Mouse (Mus musculus) intestine, embryonic 15.5 days (tissue): ENCODE results near the gene 4930550C14Rik. TPM values are rescaled to one million over a fixed set of nuclear protein-coding genes. Genes with fewer than 3 reads are reported as not detected.

Experiments used
- ATAC-seq: fragments of 200-750 bp; cut with Nextera tagmentation; 2 replicates; pipeline ENCODE4 v1.8.0; 2017; ENCODE audit warnings: moderate TSS enrichment, moderate library complexity
- H3K27ac ChIP-seq: fragments of 300-500 bp; sonication (generic); 2 replicates; pipeline ENCODE4 v1.5.1; 2015; ENCODE audit warnings: mild to moderate bottlenecking, inconsistent platforms
- H3K27me3 ChIP-seq: fragments of 300-500 bp; sonication (generic); replicated peaks from 2 replicates; pipeline ENCODE4 v1.6.1; 2015; ENCODE audit warnings: inconsistent platforms
- H3K36me3 ChIP-seq: fragments of 300-500 bp; sonication (generic); 2 replicates; pipeline ENCODE4 v1.6.1; 2015; ENCODE audit warnings: inconsistent platforms
- H3K4me1 ChIP-seq: fragments of 300-500 bp; sonication (generic); replicated peaks from 2 replicates; pipeline ENCODE4 v1.6.1; 2015; ENCODE audit warnings: inconsistent platforms
- H3K4me2 ChIP-seq: fragments of 300-500 bp; sonication (generic); replicated peaks from 2 replicates; pipeline ENCODE4 v1.6.1; 2015; ENCODE audit warnings: mild to moderate bottlenecking, inconsistent platforms
- H3K4me3 ChIP-seq: fragments of 300-500 bp; sonication (generic); replicated peaks from 2 replicates; pipeline ENCODE4 v1.5.1; 2015; ENCODE audit warnings: inconsistent platforms
- H3K9ac ChIP-seq: fragments of 300-500 bp; sonication (generic); 2 replicates; pipeline ENCODE4 v1.6.1; 2015; ENCODE audit warnings: inconsistent platforms
- H3K9me3 ChIP-seq: fragments of 300-500 bp; sonication (generic); 2 replicates; pipeline ENCODE4 v1.6.1; 2016; ENCODE audit warnings: inconsistent platforms
- WGBS: fragments of 180-500 bp; shearing (Covaris S2); methylation state at CpG from one replicate; pipeline ENCODE4 v1.1.7; 2015; 5-methylcytosine and 5-hydroxymethylcytosine counted together
- polyA plus RNA-seq: library from polyadenylated mRNA; unstranded; fragments of >200 nt; fragmentation: Nextera tagmentation; extraction: Ambion mirVana; gene quantifications from 2 replicates; pipeline ENCODE4 v1.2.1, GENCODE M21; 2015

The 4930550C14Rik gene
- polyA plus RNA-seq, 1 experiment from 2014 or later, result 0.87 TPM

DNA sequence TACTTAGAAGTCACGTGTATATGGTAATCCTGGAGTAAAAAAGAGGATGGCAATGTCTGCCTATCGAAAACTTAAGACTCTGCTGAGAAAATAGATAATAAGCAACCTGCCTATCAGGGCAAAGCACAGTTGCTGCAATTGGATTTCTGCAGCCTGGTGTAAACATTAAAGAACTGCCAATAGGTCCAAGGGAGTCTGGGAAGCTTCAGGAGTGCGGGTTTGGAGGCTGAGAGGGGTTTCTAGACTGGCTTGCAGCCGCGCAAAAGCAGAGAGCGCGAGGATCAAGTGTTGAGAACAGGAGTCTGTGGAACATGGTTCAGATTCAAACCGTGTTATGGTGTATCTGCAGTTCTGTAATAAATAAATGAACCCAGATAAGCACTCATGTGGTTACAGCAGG, 17.3 kb upstream of the 4930550C14Rik start:
- H3K27me3 ChIP-seq, result no peaks in the 10 kb centered on the region
- H3K4me3 ChIP-seq, result peak overlapping the region; percentile 65
- H3K27ac ChIP-seq, result peak overlapping the region; percentile 99
- H3K4me1 ChIP-seq, result peaks cover 4% of the 10 kb centered on the region; the same call in 1 of the 2 replicates
- H3K36me3 ChIP-seq, result no peaks in the 10 kb centered on the region
- WGBS, result 5% methylated on average over 8 of the region's 8 CpGs
- ATAC-seq, result peak; percentile 30
- peak overlapping the region; percentile 75 for H3K4me2 ChIP-seq
- H3K9ac ChIP-seq, result peak overlapping the region; percentile 88
- no peaks in the 10 kb centered on the region for H3K9me3 ChIP-seq

DNA sequence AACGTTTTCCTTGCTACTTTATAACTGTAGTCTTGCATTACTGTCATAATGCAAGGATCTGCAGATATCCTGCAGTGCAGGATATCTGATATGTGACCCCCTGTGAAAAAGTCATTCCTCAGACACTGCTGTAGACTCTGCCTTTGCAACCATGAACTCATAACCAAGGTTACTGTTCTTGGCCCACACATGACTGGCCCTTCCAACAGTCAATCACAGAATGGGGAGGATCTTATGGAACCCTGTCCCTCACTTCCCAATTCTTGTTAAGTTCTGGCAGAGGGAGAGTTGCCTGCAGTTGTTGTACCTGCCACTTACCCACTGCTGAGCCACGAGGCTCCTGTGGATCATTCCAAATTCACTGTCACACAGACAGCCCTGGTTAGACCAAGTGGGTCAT, 14.7 kb upstream of the 4930550C14Rik start:
- Histone ChIP-seq H3K4me1 (peaks cover 4% of the 10 kb centered on the region; the same call in 1 of the 2 replicates), H3K9me3 (no peaks in the 10 kb centered on the region), H3K27me3 (no peaks in the 10 kb centered on the region), H3K4me2 (no peak overlapping the region), H3K9ac (no peak overlapping the region), H3K4me3 (no peak overlapping the region), H3K27ac (no peak overlapping the region), H3K36me3 (no peaks in the 10 kb centered on the region)
- no peak for ATAC-seq
- 74% methylated on average over 2 of the region's 2 CpGs for WGBS

DNA sequence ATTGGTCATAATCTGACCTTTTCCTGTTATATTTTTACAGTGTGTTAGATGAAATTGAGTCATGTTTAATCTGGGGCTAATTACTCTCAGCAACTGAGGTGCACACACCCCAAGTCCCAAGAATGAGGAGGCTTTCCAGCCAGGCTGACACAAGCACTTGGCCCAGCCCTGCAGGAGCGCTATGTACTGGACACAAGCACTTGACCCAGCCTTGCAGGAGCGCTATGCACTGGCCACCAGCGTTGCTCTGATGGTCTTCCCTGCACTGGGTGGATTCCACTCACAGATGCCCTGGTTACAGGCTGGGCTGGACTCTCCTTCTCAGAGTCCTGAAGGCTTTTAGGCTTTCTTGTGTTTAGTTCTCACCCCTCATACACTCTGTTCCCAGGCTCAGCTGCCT, 13.0 kb upstream of the 4930550C14Rik start:
- H3K27ac ChIP-seq, result no peak overlapping the region
- 81% methylated on average over 3 of the region's 3 CpGs for WGBS
- no peak for ATAC-seq

DNA sequence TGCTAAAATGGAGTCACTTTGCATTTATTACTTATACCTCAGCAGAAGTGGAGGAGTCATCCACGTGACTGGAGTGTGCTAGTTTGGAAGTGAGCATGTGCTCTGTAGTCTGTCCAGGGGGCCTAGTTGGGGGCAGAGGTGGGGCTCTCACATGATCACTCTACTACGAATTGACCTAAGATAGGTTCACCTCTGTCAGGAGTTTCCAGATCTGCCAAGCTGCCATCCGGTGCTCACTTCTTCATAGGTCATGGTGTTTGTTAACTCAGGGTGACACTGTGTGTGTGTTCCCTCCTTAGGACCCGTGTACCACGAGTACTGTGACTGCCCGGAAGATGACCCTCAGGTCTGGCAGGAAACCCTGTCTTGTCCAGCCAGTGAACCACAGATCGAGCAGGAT, 12.0 kb upstream of the 4930550C14Rik start:
- WGBS, result 78% methylated on average over 7 of the region's 7 CpGs

More for the DNA sequence above, 13.0 kb upstream of the 4930550C14Rik start:
- no peaks in the 10 kb centered on the region for H3K36me3 ChIP-seq
- no peaks in the 10 kb centered on the region for H3K27me3 ChIP-seq
- no peak overlapping the region for H3K4me3 ChIP-seq
- H3K9me3 ChIP-seq, result no peaks in the 10 kb centered on the region
- no peak overlapping the region for H3K4me2 ChIP-seq
- no peak overlapping the region for H3K9ac ChIP-seq
- no peaks in the 10 kb centered on the region for H3K4me1 ChIP-seq

DNA sequence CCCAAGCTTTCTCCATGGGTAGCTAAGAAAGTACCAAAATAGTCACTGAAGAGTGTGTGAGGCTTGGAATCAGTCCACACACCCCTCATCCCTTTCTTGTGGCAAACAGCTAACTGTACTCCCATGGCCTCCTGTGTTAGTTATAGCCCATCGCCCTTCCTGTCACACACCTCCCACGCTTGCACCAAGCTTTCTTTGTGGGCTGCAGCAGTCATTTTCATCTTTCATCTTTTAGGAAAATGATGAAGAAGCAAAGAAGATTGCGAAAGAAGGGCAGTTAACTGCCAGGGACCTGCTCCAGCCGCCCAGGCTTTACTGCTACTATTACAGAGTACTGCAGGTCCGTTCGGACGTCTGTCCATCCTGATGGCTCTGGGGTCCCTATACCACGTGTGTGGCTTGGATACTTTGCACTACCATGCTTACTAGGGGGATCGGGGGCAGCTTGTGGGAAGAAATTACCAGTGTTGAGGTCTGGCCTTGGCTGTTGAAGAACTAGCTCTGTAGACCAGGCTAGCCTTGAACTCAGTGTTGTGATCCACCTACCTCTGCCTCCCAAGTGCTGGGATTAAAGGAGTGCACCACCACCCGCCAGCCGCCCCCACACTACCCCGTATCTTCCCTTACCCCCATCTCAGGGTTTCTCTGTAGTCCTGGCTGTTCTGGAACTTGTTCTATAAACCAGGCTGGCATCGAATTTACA, 4.3 kb upstream of the 4930550C14Rik start:
- no peaks in the 10 kb centered on the region for H3K27me3 ChIP-seq
- no peaks in the 10 kb centered on the region for H3K36me3 ChIP-seq
- H3K27ac ChIP-seq, result no peak overlapping the region
- WGBS, result 78% methylated on average over 13 of the region's 13 CpGs
- H3K4me2 ChIP-seq, result no peak overlapping the region
- no peak overlapping the region for H3K9ac ChIP-seq
- H3K4me1 ChIP-seq, result peaks cover 9% of the 10 kb centered on the region; the same call in 1 of the 2 replicates
- ATAC-seq, result peak; percentile 34; the same call in 1 of the 2 replicates
- no peak overlapping the region for H3K4me3 ChIP-seq
- H3K9me3 ChIP-seq, result no peaks in the 10 kb centered on the region

More for the DNA sequence above, 12.0 kb upstream of the 4930550C14Rik start:
- Histone ChIP-seq H3K36me3 (no peaks in the 10 kb centered on the region), H3K4me2 (no peak overlapping the region), H3K4me3 (no peak overlapping the region), H3K9ac (no peak overlapping the region), H3K9me3 (no peaks in the 10 kb centered on the region), H3K4me1 (no peaks in the 10 kb centered on the region), H3K27ac (no peak overlapping the region), H3K27me3 (no peaks in the 10 kb centered on the region)
- no peak for ATAC-seq

DNA sequence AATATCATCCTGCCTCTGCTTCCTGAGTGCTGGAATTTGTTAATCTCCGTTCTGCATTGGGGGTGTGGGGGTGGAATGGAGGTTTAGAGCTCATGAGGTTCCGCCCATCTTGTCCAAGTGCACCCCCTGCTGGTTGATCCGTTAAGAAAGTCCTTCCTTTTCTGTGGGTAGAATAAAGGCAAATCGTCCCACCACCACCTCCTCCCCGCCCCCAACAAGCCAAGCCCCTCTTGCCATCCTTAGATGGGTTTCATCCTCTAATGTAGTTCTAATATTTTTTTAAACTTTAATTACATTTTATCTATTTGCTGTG, 3.8 kb upstream of the 4930550C14Rik start:
- no peak overlapping the region for H3K9ac ChIP-seq
- H3K36me3 ChIP-seq, result no peaks in the 10 kb centered on the region
- no peak overlapping the region for H3K27ac ChIP-seq
- no peaks in the 10 kb centered on the region for H3K9me3 ChIP-seq
- H3K4me1 ChIP-seq, result peaks cover 9% of the 10 kb centered on the region; the same call in 1 of the 2 replicates
- no peak for ATAC-seq
- 12% methylated on average over 5 of the region's 5 CpGs for WGBS
- no peak overlapping the region for H3K4me2 ChIP-seq
- no peak overlapping the region for H3K4me3 ChIP-seq
- H3K27me3 ChIP-seq, result no peaks in the 10 kb centered on the region

DNA sequence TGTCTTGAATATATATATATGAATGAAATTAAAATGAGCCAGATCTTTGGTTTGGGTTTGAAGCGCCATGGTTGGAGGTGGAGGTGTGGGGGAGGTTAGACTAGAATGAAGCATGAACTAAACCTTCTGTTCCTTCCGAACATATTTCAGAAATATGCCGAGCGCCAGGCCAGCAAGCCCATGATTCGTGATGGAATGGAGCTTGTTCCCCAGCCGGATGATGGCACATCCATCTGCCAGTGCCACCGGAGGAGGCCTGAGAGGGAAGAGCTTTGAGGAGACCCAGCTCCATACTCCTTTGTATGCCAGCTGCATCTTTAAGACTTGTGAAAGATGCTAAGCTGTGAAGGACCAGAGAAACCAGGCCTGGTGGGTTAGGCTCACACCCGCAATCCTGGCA, 2.6 kb upstream of the 4930550C14Rik start:
- Histone ChIP-seq H3K9ac (no peak overlapping the region), H3K4me2 (no peak overlapping the region), H3K9me3 (no peaks in the 10 kb centered on the region), H3K27me3 (no peaks in the 10 kb centered on the region), H3K27ac (no peak overlapping the region), H3K4me3 (no peak overlapping the region), H3K4me1 (peaks cover 9% of the 10 kb centered on the region; the same call in 1 of the 2 replicates), H3K36me3 (no peaks in the 10 kb centered on the region)
- ATAC-seq, result no peak
- WGBS, result 96% methylated on average over 8 of the region's 8 CpGs

DNA sequence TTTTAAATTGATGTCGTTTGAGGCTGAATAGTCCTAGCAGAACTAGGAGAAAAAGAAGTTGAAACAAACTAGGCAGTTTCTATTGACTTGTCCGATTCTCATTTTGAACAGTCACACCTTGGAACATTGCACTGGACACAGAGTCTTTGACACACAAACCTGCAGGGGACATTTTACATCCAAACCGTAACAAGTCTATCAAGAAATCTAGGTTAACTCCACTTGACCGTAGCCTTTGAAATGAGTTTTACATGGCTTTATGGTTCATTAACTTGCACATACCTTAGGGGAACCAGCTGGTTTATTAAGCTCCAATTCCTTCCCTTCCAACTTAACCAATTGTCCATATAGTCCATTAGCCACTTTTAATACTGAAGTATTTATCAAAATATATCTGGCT, 1.4 kb upstream of the 4930550C14Rik start:
- WGBS, result 97% methylated on average over 4 of the region's 4 CpGs

DNA sequence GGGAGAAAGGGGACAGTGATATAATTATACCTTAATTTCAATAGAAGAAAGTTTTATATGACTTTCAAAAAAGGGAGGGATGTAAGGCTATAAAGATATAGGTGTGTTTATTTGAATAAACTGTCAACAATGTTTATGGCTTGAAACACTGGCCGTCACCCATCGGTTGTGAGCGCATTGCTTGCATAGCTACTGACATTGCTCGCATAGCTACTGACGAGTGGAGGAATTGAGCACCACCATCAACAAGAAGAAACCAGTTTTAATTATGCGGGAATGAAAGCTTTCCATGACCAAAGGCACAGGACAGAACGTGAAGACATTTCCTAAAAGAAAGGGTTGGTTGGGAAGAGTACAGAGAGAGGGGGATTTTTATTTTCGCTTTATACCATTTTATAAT, 979 bp upstream of the 4930550C14Rik start:
- no peaks in the 10 kb centered on the region for H3K9me3 ChIP-seq
- WGBS, result 80% methylated on average over 8 of the region's 8 CpGs
- no peaks in the 10 kb centered on the region for H3K27me3 ChIP-seq
- H3K9ac ChIP-seq, result no peak overlapping the region
- no peak overlapping the region for H3K4me3 ChIP-seq
- no peaks in the 10 kb centered on the region for H3K36me3 ChIP-seq
- H3K27ac ChIP-seq, result no peak overlapping the region
- no peak for ATAC-seq
- peaks cover 10% of the 10 kb centered on the region; the same call in 1 of the 2 replicates for H3K4me1 ChIP-seq
- no peak overlapping the region for H3K4me2 ChIP-seq

More for the DNA sequence above, 1.4 kb upstream of the 4930550C14Rik start:
- no peaks in the 10 kb centered on the region for H3K9me3 ChIP-seq
- H3K4me1 ChIP-seq, result peaks cover 10% of the 10 kb centered on the region; the same call in 1 of the 2 replicates
- H3K27me3 ChIP-seq, result no peaks in the 10 kb centered on the region
- H3K4me3 ChIP-seq, result no peak overlapping the region
- no peak overlapping the region for H3K27ac ChIP-seq
- no peak overlapping the region for H3K9ac ChIP-seq
- H3K36me3 ChIP-seq, result no peaks in the 10 kb centered on the region
- no peak overlapping the region for H3K4me2 ChIP-seq
- no peak for ATAC-seq

DNA sequence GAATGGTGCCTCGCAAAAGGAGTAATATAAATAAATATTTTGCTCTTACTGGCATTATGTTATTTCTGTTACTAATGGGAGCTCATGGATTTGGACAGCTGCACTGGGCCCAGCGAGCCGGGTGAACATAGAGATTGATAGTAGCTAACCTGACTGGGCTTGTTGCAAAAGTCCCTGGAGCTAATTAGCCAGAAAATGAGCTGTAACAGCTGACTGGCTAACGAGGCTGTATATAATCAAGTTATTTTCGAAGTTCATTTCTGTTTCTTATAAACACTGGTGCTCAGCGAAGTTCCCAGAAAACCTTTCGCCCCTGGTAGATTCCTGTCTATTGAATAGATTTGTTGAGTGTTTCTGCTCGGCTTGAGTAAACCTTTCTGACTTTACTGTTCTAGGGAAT, 866 bp downstream of the 4930550C14Rik start:
- H3K27ac ChIP-seq, result peak overlapping the region; percentile 62
- H3K4me2 ChIP-seq, result peak overlapping the region; percentile 46; the same call in 1 of the 2 replicates
- whole genome bisulfite sequencing, result 68% methylated on average over 8 of the region's 8 CpGs
- no peak overlapping the region for H3K4me3 ChIP-seq
- no peaks in the 10 kb centered on the region for H3K36me3 ChIP-seq
- peaks cover 10% of the 10 kb centered on the region; the same call in 1 of the 2 replicates for H3K4me1 ChIP-seq
- no peak overlapping the region for H3K9ac ChIP-seq
- H3K27me3 ChIP-seq, result no peaks in the 10 kb centered on the region
- ATAC-seq, result no peak
- no peaks in the 10 kb centered on the region for H3K9me3 ChIP-seq

DNA sequence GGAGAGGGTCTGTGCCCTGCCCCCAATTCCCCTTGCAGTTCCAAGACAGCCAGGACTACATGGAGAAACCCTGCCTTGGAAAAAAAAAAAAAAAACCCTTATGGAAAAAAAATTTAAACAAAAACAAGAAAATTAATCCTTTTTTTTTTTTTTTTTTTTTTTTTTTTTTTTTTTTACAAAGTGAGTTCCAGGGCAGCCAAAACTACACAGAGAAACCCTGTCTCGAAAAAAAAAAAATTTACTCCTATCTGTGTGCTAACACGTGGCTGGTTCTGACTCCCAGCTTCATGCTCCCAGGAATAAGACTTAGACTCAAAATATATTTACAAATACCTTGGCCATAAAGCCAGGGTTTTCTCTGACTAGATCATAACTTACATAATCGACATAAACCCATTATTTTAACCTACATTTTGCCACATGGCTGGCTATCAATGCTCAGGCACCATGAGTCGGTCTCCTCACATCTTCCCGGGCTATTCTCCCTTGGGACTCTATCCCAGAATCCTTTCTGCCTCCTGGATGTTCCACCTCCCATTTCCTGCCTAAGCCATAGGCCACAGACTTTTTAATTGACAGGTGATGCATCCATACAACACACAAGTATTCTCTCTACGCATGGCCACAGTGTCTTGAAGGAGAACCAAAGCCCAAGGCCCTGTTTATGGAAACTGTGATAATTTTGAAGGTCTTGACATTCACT, 2.1 kb downstream of the 4930550C14Rik start:
- Histone ChIP-seq H3K9me3 (no peaks in the 10 kb centered on the region), H3K4me1 (peaks cover 10% of the 10 kb centered on the region; the same call in 1 of the 2 replicates), H3K27ac (no peak overlapping the region), H3K27me3 (no peaks in the 10 kb centered on the region), H3K36me3 (no peaks in the 10 kb centered on the region), H3K4me3 (no peak overlapping the region), H3K9ac (no peak overlapping the region), H3K4me2 (no peak overlapping the region)
- no peak for ATAC-seq
- WGBS, result 86% methylated on average over 6 of the region's 6 CpGs

DNA sequence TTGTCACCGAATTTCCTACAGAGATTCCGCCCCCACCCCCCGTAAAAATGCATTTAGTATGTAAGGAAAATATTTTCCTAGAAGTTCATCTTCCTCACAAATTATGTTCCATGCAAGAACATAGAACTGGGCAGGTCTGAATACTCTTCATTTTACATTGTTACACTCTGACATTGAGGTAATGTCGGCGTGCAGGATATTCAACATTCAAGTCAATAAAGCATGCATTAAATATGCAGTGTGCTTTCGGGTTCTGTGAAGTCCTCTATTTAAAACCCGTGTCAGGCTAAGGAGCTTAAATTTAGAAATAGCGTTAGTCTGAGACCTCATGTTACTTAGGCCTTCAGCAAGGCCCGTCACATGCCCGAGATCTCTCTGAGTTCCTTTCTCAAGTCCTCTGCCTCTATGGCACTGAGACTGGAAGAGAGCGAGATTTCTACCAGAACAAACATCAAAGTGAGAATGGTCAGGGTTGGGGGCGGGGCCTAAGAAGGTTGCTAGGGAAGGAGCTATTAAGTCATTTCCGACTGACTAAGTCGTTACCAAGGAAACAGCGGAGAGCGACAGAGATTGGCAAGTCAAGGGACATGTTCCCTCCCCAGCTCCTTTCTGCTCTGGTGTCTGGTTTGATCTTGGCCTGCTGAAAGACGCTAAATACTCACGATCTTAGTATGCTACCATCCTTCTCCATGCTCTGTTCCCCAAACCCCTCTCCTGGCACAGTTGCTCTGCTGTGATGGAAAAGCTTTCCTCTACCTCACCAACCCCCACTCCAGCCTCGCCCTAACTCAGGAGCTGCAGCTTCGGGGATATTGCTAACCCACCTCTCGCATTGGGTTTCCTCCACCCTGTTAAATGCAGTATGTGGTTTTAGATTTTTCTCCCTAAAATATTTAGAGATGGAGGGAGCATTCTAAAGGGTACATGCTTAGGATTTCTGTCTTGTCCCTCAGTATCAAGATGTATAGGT, 2.9 kb downstream of the 4930550C14Rik start:
- peak overlapping the region; percentile 35 for H3K4me3 ChIP-seq
- H3K36me3 ChIP-seq, result no peaks in the 10 kb centered on the region
- no peak overlapping the region for H3K9ac ChIP-seq
- H3K4me2 ChIP-seq, result peak overlapping the region; percentile 65
- peak; percentile 87 for ATAC-seq
- WGBS, result 22% methylated on average over 21 of the region's 21 CpGs
- H3K27ac ChIP-seq, result peak overlapping the region; percentile 4; the same call in 1 of the 2 replicates
- no peaks in the 10 kb centered on the region for H3K9me3 ChIP-seq
- H3K4me1 ChIP-seq, result peaks cover 10% of the 10 kb centered on the region; the same call in 1 of the 2 replicates
- no peaks in the 10 kb centered on the region for H3K27me3 ChIP-seq
